Mouse (Mus musculus) embryonic facial prominence, embryonic 10.5 days (tissue): ENCODE data around the gene Lsamp. TPM values are rescaled to one million over a fixed set of nuclear protein-coding genes. Genes with fewer than 3 reads are reported as not detected.

ENCODE experiments used
- DNase-seq: peaks from one replicate; pipeline ENCODE4 v3.0.0-alpha.2; 2017; ENCODE audit warnings: low spot score
- H3K27ac ChIP-seq: fragments of 300-500 bp; sonication (generic); replicated peaks from 2 replicates; pipeline ENCODE4 v1.5.1; 2016; ENCODE audit warnings: mild to moderate bottlenecking
- H3K27me3 ChIP-seq: fragments of 300-500 bp; sonication (generic); replicated peaks from 2 replicates; pipeline ENCODE4 v1.6.1; 2016; ENCODE audit warnings: low read depth, mild to moderate bottlenecking; ENCODE audit not compliant: poor library complexity, severe bottlenecking
- H3K36me3 ChIP-seq: fragments of 300-500 bp; sonication (generic); replicated peaks from 2 replicates; pipeline ENCODE4 v1.6.1; 2016; ENCODE audit warnings: mild to moderate bottlenecking, moderate library complexity
- H3K4me1 ChIP-seq: fragments of 300-500 bp; sonication (generic); 2 replicates; pipeline ENCODE4 v1.6.1; 2016
- H3K4me3 ChIP-seq: fragments of 300-500 bp; sonication (generic); 2 replicates; pipeline ENCODE4 v1.5.1; 2016; ENCODE audit warnings: mild to moderate bottlenecking, moderate library complexity
- H3K9me3 ChIP-seq: fragments of 300-500 bp; sonication (generic); 2 replicates; pipeline ENCODE4 v1.6.1; 2016; ENCODE audit warnings: mild to moderate bottlenecking
- WGBS: fragments of 180-500 bp; shearing (Covaris S2); methylation state at CpG from one replicate; pipeline ENCODE4 v1.1.7; 2016; 5-methylcytosine and 5-hydroxymethylcytosine counted together
- polyA plus RNA-seq: library from polyadenylated mRNA; unstranded; fragments of >200 nt; fragmentation: Nextera tagmentation; extraction: Ambion mirVana; gene quantifications from 2 replicates; pipeline ENCODE4 v1.2.1, GENCODE M21; 2016

The Lsamp gene
- polyA plus RNA-seq, 1 experiment from 2014 or later = 6.3 TPM

GRCm38 (mm10) chr16:41090092-41090491 is 1105.9 kb downstream of the Lsamp start:
- WGBS = 61% methylated on average over 2 of the region's 2 CpGs
- Histone ChIP-seq H3K4me3 (no peak overlapping the region), H3K27me3 (no peaks in the 10 kb centered on the region), H3K36me3 (no peaks in the 10 kb centered on the region), H3K4me1 (no peaks in the 10 kb centered on the region), H3K27ac (no peak overlapping the region), H3K9me3 (no peaks in the 10 kb centered on the region)
- no peak for DNase-seq

- Histone ChIP-seq H3K4me3 (no peak overlapping the region), H3K27me3 (no peaks in the 10 kb centered on the region), H3K4me1 (no peaks in the 10 kb centered on the region), H3K36me3 (no peaks in the 10 kb centered on the region), H3K27ac (no peak overlapping the region), H3K9me3 (no peaks in the 10 kb centered on the region)
- DNase-seq = no peak
Observed at GRCm38 (mm10) chr16:41091259-41091658, 1107.1 kb downstream of the Lsamp start.

- no peaks in the 10 kb centered on the region for H3K4me1 ChIP-seq
- no peak for DNase-seq
- WGBS = 82% methylated on average over 3 of the region's 3 CpGs
Observed at GRCm38 (mm10) chr16:41102805-41103204, 1118.6 kb downstream of the Lsamp start.

GRCm38 (mm10) chr16:41124361-41124760 is 1140.2 kb downstream of the Lsamp start:
- no peaks in the 10 kb centered on the region for H3K36me3 ChIP-seq
- peaks cover 4% of the 10 kb centered on the region; the same call in 1 of the 2 replicates for H3K4me1 ChIP-seq
- no peak overlapping the region for H3K27ac ChIP-seq
- 66% methylated on average over 2 of the region's 2 CpGs for WGBS
- DNase-seq = no peak
- no peaks in the 10 kb centered on the region for H3K9me3 ChIP-seq
- H3K27me3 ChIP-seq = no peaks in the 10 kb centered on the region
- H3K4me3 ChIP-seq = no peak overlapping the region

More at GRCm38 (mm10) chr16:41102805-41103204, 1118.6 kb downstream of the Lsamp start:
- Histone ChIP-seq H3K9me3 (no peaks in the 10 kb centered on the region), H3K27ac (no peak overlapping the region), H3K4me3 (no peak overlapping the region), H3K36me3 (no peaks in the 10 kb centered on the region), H3K27me3 (no peaks in the 10 kb centered on the region)

GRCm38 (mm10) chr16:41125051-41125450 is 1140.9 kb downstream of the Lsamp start:
- no peaks in the 10 kb centered on the region for H3K36me3 ChIP-seq
- H3K4me1 ChIP-seq = peaks cover 4% of the 10 kb centered on the region; the same call in 1 of the 2 replicates
- no peak overlapping the region for H3K27ac ChIP-seq
- no peak for DNase-seq
- no peak overlapping the region for H3K4me3 ChIP-seq
- no peaks in the 10 kb centered on the region for H3K9me3 ChIP-seq
- WGBS = 97% methylated on average over 2 of the region's 2 CpGs
- no peaks in the 10 kb centered on the region for H3K27me3 ChIP-seq

- Histone ChIP-seq H3K27me3 (no peaks in the 10 kb centered on the region), H3K36me3 (no peaks in the 10 kb centered on the region), H3K4me3 (no peak overlapping the region), H3K9me3 (no peaks in the 10 kb centered on the region), H3K4me1 (0 out of 2 replicates have a peak, but pooled peaks cover 4% of the 10 kb centered on the region), H3K27ac (no peak overlapping the region)
- WGBS = 72% methylated on average over 4 of the region's 4 CpGs
- no peak for DNase-seq
Observed at GRCm38 (mm10) chr16:41131053-41131452, 1146.9 kb downstream of the Lsamp start.

GRCm38 (mm10) chr16:41172839-41173238 is 1188.7 kb downstream of the Lsamp start:
- DNase-seq = no peak
- Histone ChIP-seq H3K27ac (no peak overlapping the region), H3K4me1 (no peaks in the 10 kb centered on the region), H3K36me3 (no peaks in the 10 kb centered on the region), H3K27me3 (no peaks in the 10 kb centered on the region), H3K4me3 (no peak overlapping the region), H3K9me3 (no peaks in the 10 kb centered on the region)
- WGBS = 67% methylated on average over 1 of the region's 1 CpGs

GRCm38 (mm10) chr16:41179557-41179956 is 1195.4 kb downstream of the Lsamp start:
- H3K36me3 ChIP-seq = no peaks in the 10 kb centered on the region
- no peaks in the 10 kb centered on the region for H3K9me3 ChIP-seq
- DNase-seq = no peak
- no peak overlapping the region for H3K4me3 ChIP-seq
- no peaks in the 10 kb centered on the region for H3K27me3 ChIP-seq
- WGBS = 65% methylated on average over 3 of the region's 3 CpGs
- no peak overlapping the region for H3K27ac ChIP-seq
- H3K4me1 ChIP-seq = 0 out of 2 replicates have a peak, but pooled peaks cover 4% of the 10 kb centered on the region

- Histone ChIP-seq H3K27me3 (no peaks in the 10 kb centered on the region), H3K27ac (no peak overlapping the region), H3K4me1 (0 out of 2 replicates have a peak, but pooled peaks cover 4% of the 10 kb centered on the region), H3K9me3 (no peaks in the 10 kb centered on the region), H3K36me3 (no peaks in the 10 kb centered on the region), H3K4me3 (no peak overlapping the region)
- no peak for DNase-seq
- WGBS = 71% methylated on average over 3 of the region's 3 CpGs
Observed at GRCm38 (mm10) chr16:41180867-41181266, 1196.7 kb downstream of the Lsamp start.

- Histone ChIP-seq H3K4me3 (no peak overlapping the region), H3K36me3 (no peaks in the 10 kb centered on the region), H3K4me1 (no peaks in the 10 kb centered on the region), H3K9me3 (no peaks in the 10 kb centered on the region), H3K27me3 (no peaks in the 10 kb centered on the region), H3K27ac (no peak overlapping the region)
- no peak for DNase-seq
- WGBS = 94% methylated on average over 5 of the region's 5 CpGs
Observed at GRCm38 (mm10) chr16:41210055-41210454, 1225.9 kb downstream of the Lsamp start.

GRCm38 (mm10) chr16:41235829-41236228 is 1251.7 kb downstream of the Lsamp start:
- no peak overlapping the region for H3K27ac ChIP-seq
- H3K36me3 ChIP-seq = no peaks in the 10 kb centered on the region
- DNase-seq = no peak

GRCm38 (mm10) chr16:41242841-41243240 is 1258.7 kb downstream of the Lsamp start:
- H3K4me1 ChIP-seq = no peaks in the 10 kb centered on the region
- H3K4me3 ChIP-seq = no peak overlapping the region
- no peaks in the 10 kb centered on the region for H3K27me3 ChIP-seq
- no peak for DNase-seq
- no peaks in the 10 kb centered on the region for H3K36me3 ChIP-seq
- H3K27ac ChIP-seq = no peak overlapping the region
- WGBS = 80% methylated on average over 4 of the region's 4 CpGs
- no peaks in the 10 kb centered on the region for H3K9me3 ChIP-seq

More at GRCm38 (mm10) chr16:41235829-41236228, 1251.7 kb downstream of the Lsamp start:
- Histone ChIP-seq H3K9me3 (no peaks in the 10 kb centered on the region), H3K4me3 (no peak overlapping the region), H3K27me3 (no peaks in the 10 kb centered on the region), H3K4me1 (no peaks in the 10 kb centered on the region)

GRCm38 (mm10) chr16:41244711-41245110 is 1260.5 kb downstream of the Lsamp start:
- no peaks in the 10 kb centered on the region for H3K27me3 ChIP-seq
- peak; percentile 44 for DNase-seq
- no peaks in the 10 kb centered on the region for H3K4me1 ChIP-seq
- no peaks in the 10 kb centered on the region for H3K36me3 ChIP-seq
- H3K4me3 ChIP-seq = no peak overlapping the region
- H3K9me3 ChIP-seq = no peaks in the 10 kb centered on the region
- H3K27ac ChIP-seq = no peak overlapping the region
- 10% methylated on average over 2 of the region's 2 CpGs for WGBS
